Mouse (Mus musculus) heart, adult 2 months (tissue): ENCODE data around the gene Frmd6.

Experiments
- CTCF ChIP-seq: fragments of 200-600 bp; IDR thresholded peaks from 2 replicates; pipeline ENCODE4 v1.8.1; 2022; ENCODE audit warnings: antibody characterized with exemption, mild to moderate bottlenecking, moderate library complexity
- EP300 ChIP-seq: fragments of 200-500 bp; IDR thresholded peaks from 2 replicates; pipeline ENCODE4 v1.6.1; 2011; ENCODE audit warnings: low read depth, low read length, control low read depth; ENCODE audit not compliant: insufficient read depth
- POLR2A ChIP-seq: fragments of 200-500 bp; IDR thresholded peaks from 2 replicates; pipeline ENCODE4 v1.6.1; 2011; ENCODE audit warnings: mild to moderate bottlenecking, low read depth, low read length, control low read depth; ENCODE audit not compliant: insufficient read depth

GRCm38 (mm10) chr12:70824729-70825650, at the start of gene Frmd6:
- peak; percentile 97 for TF ChIP-seq POLR2A
- peak; percentile 84 for TF ChIP-seq CTCF
- peak; percentile 66; the same call in 1 of the 2 replicates for TF ChIP-seq EP300
